Mouse (Mus musculus) forebrain, embryonic 11.5 days (tissue): ENCODE measurements around the gene Anapc10. TPM values are rescaled to one million over a fixed set of nuclear protein-coding genes. Genes with fewer than 3 reads are reported as not detected.

Experiments
- ATAC-seq: fragments of 200-750 bp; cut with Nextera tagmentation; replicated peaks from 2 replicates; pipeline ENCODE4 v1.8.0; 2017; ENCODE audit warnings: moderate TSS enrichment; ENCODE audit not compliant: low FRiP score
- DNase-seq: peaks from one replicate; pipeline ENCODE4 v3.0.0-alpha.2; 2017; ENCODE audit warnings: low spot score
- H3K27ac ChIP-seq: fragments of 300-500 bp; sonication (generic); 2 replicates; pipeline ENCODE4 v1.5.1; 2014; ENCODE audit warnings: low read depth, low read length
- H3K27me3 ChIP-seq: fragments of 300-500 bp; sonication (generic); 2 replicates; pipeline ENCODE4 v1.6.1; 2014; ENCODE audit warnings: mild to moderate bottlenecking, low read length, mixed read lengths; ENCODE audit not compliant: control insufficient read depth, insufficient read depth
- H3K36me3 ChIP-seq: fragments of 300-500 bp; sonication (generic); 2 replicates; pipeline ENCODE4 v1.6.1; 2014; ENCODE audit warnings: mild to moderate bottlenecking, low read length, moderate library complexity, mixed read lengths; ENCODE audit not compliant: control insufficient read depth, insufficient read depth
- H3K4me1 ChIP-seq: fragments of 300-500 bp; sonication (generic); replicated peaks from 2 replicates; pipeline ENCODE4 v1.6.1; 2014; ENCODE audit warnings: low read length, mixed read lengths; ENCODE audit not compliant: control insufficient read depth, insufficient read depth
- H3K4me2 ChIP-seq: fragments of 300-500 bp; sonication (generic); 2 replicates; pipeline ENCODE4 v1.6.1; 2014; ENCODE audit warnings: low read depth, mild to moderate bottlenecking, low read length, moderate library complexity, mixed read lengths; ENCODE audit not compliant: severe bottlenecking
- H3K4me3 ChIP-seq: fragments of 300-500 bp; sonication (generic); 2 replicates; pipeline ENCODE4 v1.5.1; 2014; ENCODE audit warnings: low read depth, low read length
- H3K9ac ChIP-seq: fragments of 300-500 bp; sonication (generic); 2 replicates; pipeline ENCODE4 v1.6.1; 2014; ENCODE audit warnings: low read length
- H3K9me3 ChIP-seq: fragments of 300-500 bp; sonication (generic); 2 replicates; pipeline ENCODE4 v1.6.1; 2016; ENCODE audit warnings: low read length, mixed read lengths; ENCODE audit not compliant: control insufficient read depth
- WGBS: fragments of 180-500 bp; shearing (Covaris S2); extraction: QIAGEN DNeasy Blood & Tissue Kit; methylation state at CpG from one replicate; pipeline ENCODE4 v1.1.7; 2014; 5-methylcytosine and 5-hydroxymethylcytosine counted together
- polyA plus RNA-seq: library from polyadenylated mRNA; unstranded; fragments of >200 nt; fragmentation: Nextera tagmentation; extraction: Ambion mirVana; gene quantifications from 2 replicates; pipeline ENCODE4 v1.2.1, GENCODE M21; 2014

Gene Anapc10
- polyA plus RNA-seq, 1 experiment from 2014 or later = 42.2 TPM

DNA sequence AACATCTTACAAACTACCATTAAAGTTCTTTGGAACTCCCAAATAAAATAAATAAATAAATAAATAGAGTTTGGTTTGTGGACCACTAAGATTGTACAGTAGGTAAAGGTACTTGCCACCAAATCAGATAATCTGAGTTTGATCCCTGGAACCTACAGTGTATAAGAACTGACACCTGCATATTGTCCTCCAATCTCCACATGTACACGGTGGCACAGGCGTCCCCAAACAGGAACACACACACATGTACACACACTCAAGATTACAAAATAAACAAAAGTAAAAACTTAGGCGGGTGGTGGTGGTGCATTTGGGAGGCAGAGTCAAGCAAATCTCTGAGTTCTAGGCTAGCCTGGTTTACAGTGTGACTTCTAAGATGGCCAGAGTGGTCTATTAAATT lies 4.9 kb upstream of the Anapc10 start:
- Histone ChIP-seq H3K9me3 (no peaks in the 10 kb centered on the region), H3K36me3 (peaks cover 10% of the 10 kb centered on the region), H3K4me2 (no peak overlapping the region), H3K4me1 (no peaks in the 10 kb centered on the region), H3K27me3 (no peaks in the 10 kb centered on the region), H3K4me3 (no peak overlapping the region), H3K27ac (no peak overlapping the region), H3K9ac (no peak overlapping the region)
- ATAC-seq (no peak), DNase-seq (no peak)
- WGBS = 91% methylated on average over 3 of the region's 3 CpGs

DNA sequence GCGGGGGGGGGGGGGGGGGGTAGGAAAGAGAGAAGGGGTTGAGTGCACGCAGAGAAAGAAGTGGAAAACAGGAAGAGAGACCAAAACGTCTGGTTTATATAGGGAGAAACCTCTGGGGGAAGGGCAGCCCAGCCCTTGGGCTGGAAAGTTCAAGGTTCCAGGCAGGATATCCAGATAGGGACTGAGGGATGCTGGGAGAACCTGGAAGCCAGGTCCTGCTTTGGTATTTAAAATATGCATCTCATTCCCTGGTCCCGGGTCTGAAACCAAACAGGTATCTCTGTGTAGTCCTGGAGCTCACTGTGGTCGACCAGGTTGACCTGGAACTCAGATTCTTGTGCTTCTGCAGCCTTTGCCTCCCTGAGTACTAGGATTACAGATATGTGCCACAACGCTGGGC lies 1.1 kb downstream of the Anapc10 start:
- peak overlapping the region; percentile 19; the same call in 1 of the 2 replicates for H3K4me2 ChIP-seq
- H3K36me3 ChIP-seq = no peaks in the 10 kb centered on the region
- no peak overlapping the region for H3K9ac ChIP-seq
- H3K4me1 ChIP-seq = no peaks in the 10 kb centered on the region
- DNase-seq (no peak), ATAC-seq (no peak)
- H3K27me3 ChIP-seq = no peaks in the 10 kb centered on the region
- H3K27ac ChIP-seq = no peak overlapping the region
- 56% methylated on average over 6 of the region's 6 CpGs for WGBS
- no peak overlapping the region for H3K4me3 ChIP-seq
- no peaks in the 10 kb centered on the region for H3K9me3 ChIP-seq

DNA sequence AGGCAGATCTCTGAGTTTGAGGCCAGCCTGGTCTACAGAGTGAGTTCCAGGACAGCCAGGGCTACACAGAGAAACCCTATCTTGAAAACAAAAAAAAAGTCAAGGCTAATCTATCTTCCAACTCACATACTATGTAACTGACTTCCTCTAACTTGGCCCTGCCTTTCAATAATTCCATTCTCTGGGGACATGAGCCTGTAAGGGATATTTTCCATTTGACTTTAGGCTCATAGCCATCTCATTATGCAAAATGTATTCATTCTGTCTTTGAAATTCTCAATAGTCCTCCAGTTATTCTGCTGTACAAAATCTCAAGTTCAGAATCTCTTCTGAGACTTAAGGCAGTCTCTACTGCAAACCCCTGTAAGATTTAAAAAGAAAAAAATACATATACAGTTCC lies 9.9 kb downstream of the Anapc10 start:
- Histone ChIP-seq H3K4me3 (no peak overlapping the region), H3K27me3 (no peaks in the 10 kb centered on the region), H3K9ac (no peak overlapping the region), H3K4me2 (no peak overlapping the region), H3K9me3 (no peaks in the 10 kb centered on the region), H3K27ac (no peak overlapping the region), H3K36me3 (no peaks in the 10 kb centered on the region; the same call in 1 of the 2 replicates), H3K4me1 (no peaks in the 10 kb centered on the region)
- no peak for DNase-seq
- ATAC-seq = no peak

DNA sequence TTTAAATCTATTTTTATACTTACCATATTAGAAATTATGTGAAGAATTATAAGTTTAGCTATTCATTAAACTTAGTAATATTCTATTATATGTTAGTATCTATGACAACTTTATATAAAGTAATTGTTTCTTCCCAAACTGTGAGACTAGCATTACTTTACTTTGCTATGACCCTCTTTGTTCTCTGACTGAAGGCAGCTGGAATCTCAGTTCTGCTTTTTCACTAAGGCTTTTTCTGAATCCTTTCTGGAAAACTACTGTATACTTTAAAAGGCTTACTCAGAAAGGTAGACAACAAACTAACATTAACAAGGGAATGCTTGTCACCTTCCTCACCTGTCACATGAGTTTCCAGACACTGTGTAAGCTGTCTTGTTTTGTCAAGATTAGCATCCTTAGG lies 11.7 kb downstream of the Anapc10 start:
- no peaks in the 10 kb centered on the region for H3K27me3 ChIP-seq
- ATAC-seq = no peak
- DNase-seq = no peak

DNA sequence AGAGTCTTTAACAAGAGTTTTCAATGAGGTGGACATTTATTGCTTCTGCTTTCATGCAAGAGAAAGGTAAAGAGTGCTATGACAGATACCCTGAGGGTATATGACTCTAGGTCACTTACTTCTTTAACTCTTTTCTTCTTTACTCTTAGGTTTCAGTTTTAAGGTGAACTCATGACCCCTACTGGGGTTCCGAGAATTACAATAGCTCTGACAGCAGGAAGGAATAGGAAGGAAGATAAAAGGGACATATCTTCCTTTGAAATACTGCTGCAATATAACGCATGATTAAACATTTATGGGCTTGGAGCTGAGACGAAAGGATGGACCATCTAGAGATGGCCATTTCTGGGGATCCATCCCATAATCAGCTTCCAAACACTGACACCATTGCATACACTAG lies 13.0 kb downstream of the Anapc10 start:
- Histone ChIP-seq H3K4me3 (no peak overlapping the region), H3K4me2 (no peak overlapping the region), H3K9ac (no peak overlapping the region), H3K4me1 (no peaks in the 10 kb centered on the region), H3K27ac (no peak overlapping the region), H3K27me3 (no peaks in the 10 kb centered on the region), H3K36me3 (no peaks in the 10 kb centered on the region; the same call in 1 of the 2 replicates), H3K9me3 (no peaks in the 10 kb centered on the region)
- no peak for DNase-seq
- 53% methylated on average over 3 of the region's 3 CpGs for WGBS
- ATAC-seq = no peak

More for the DNA sequence above, 11.7 kb downstream of the Anapc10 start:
- Histone ChIP-seq H3K9me3 (no peaks in the 10 kb centered on the region), H3K4me1 (no peaks in the 10 kb centered on the region), H3K4me3 (no peak overlapping the region), H3K36me3 (no peaks in the 10 kb centered on the region; the same call in 1 of the 2 replicates), H3K4me2 (no peak overlapping the region), H3K27ac (no peak overlapping the region), H3K9ac (no peak overlapping the region)

DNA sequence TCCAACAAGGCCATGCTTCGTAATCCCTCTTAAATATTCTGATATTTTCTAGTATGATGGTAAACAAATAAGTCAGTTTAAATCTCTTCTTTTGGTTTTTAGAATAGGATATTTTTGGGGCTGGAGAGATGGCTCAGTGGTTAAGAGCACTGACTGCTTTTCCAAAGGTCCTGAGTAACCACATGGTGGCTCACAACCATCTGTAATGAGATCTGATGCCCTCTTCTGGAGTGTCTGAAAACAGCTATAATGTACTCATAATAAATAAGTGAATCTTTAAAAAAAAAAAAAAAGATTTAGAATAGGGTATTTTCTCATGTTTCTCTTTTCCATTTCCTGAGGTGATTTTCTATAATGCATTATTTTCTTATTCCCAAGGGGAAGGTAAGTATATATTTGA lies 16.3 kb downstream of the Anapc10 start:
- DNase-seq = no peak
- no peak overlapping the region for H3K9ac ChIP-seq
- ATAC-seq = no peak
- no peaks in the 10 kb centered on the region for H3K36me3 ChIP-seq
- no peaks in the 10 kb centered on the region for H3K9me3 ChIP-seq
- H3K4me3 ChIP-seq = no peak overlapping the region
- H3K4me2 ChIP-seq = no peak overlapping the region
- no peaks in the 10 kb centered on the region for H3K4me1 ChIP-seq
- H3K27ac ChIP-seq = no peak overlapping the region
- 94% methylated on average over 1 of the region's 1 CpGs for WGBS
- H3K27me3 ChIP-seq = no peaks in the 10 kb centered on the region

DNA sequence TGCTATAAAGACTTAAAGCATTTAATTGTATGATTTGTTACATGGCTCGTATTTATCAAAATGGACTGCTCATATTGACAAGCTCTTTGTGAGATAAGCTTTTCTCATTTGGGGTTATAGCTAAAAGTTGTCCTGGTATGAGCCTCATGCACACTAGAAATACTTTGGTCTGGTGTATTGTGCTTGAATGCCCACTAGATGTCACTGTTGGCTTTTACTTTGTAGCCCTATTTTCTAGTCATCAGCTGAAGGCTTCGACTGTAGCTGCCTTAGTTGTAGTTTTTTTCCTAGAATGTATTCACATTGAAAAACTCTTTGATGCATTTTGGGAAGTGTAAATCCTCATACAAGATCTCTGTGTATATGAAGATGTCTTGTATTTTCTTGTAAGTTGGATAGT lies 22.7 kb downstream of the Anapc10 start:
- DNase-seq (no peak), ATAC-seq (0 out of 2 replicates have a peak, but pooled peaks have one; percentile 56)
- H3K36me3 ChIP-seq = no peaks in the 10 kb centered on the region
- H3K9ac ChIP-seq = no peak overlapping the region
- no peak overlapping the region for H3K27ac ChIP-seq
- no peak overlapping the region for H3K4me2 ChIP-seq
- H3K9me3 ChIP-seq = no peaks in the 10 kb centered on the region
- no peaks in the 10 kb centered on the region for H3K27me3 ChIP-seq
- WGBS = 35% methylated on average over 2 of the region's 2 CpGs
- no peak overlapping the region for H3K4me3 ChIP-seq
- no peaks in the 10 kb centered on the region for H3K4me1 ChIP-seq

DNA sequence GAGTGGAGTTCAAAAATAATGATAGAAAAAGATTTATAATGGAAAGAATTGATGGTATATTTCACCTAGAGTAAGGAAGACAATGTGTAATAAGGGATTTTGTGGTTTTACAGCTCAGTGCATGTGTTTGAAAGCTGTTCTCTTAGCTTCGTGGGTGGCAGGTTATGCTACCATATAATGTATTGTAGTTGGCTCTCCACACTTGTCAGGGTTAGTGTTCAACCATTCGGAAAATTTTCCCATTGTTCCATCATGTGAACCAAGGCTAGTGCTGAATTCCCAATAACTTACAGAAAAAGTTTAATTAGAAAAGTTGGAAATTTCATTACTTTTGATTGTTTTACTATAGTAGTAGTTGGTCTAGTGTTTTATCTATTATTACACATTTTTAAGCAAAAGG lies 36.6 kb downstream of the Anapc10 start:
- ATAC-seq = no peak
- Histone ChIP-seq H3K27ac (no peak overlapping the region), H3K9me3 (no peaks in the 10 kb centered on the region), H3K4me1 (no peaks in the 10 kb centered on the region), H3K36me3 (no peaks in the 10 kb centered on the region), H3K4me3 (no peak overlapping the region), H3K4me2 (no peak overlapping the region), H3K9ac (no peak overlapping the region), H3K27me3 (no peaks in the 10 kb centered on the region)
- WGBS = 44% methylated on average over 2 of the region's 2 CpGs
- no peak for DNase-seq

DNA sequence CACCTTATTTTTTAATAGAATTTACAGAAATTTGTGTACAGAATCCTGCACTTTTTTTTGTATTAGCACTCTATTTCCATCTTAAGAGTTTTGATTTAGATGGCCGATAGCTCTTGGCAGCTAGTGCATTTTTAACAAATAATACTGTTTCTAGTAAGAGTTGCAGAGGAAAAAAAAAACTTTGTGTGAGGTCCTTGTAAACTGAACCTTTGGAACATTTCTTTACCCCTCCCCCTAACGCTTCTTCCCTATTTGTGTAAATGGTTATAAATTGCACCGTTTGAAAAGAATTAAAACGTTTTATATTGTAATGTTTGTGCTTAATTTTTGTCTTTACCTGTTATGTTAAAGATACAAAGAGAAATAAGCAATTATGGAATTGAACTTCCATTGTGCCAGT lies 37.0 kb downstream of the Anapc10 start:
- no peak for ATAC-seq
- 74% methylated on average over 4 of the region's 4 CpGs for WGBS

More for the DNA sequence above, 37.0 kb downstream of the Anapc10 start:
- H3K27ac ChIP-seq = no peak overlapping the region
- no peaks in the 10 kb centered on the region for H3K9me3 ChIP-seq
- no peaks in the 10 kb centered on the region for H3K27me3 ChIP-seq
- H3K36me3 ChIP-seq = no peaks in the 10 kb centered on the region
- H3K9ac ChIP-seq = no peak overlapping the region
- H3K4me2 ChIP-seq = no peak overlapping the region
- no peaks in the 10 kb centered on the region for H3K4me1 ChIP-seq
- H3K4me3 ChIP-seq = no peak overlapping the region
- no peak for DNase-seq
